Mouse (Mus musculus) monocyte, adult 2 months (primary cell): Measurements from ENCODE around the gene Cdc25b.

Experiments used
- DNase-seq, 2 experiments: peaks; one replicate each; pipeline ENCODE4 v3.0.0; 2022; ENCODE audit warnings: low spot score in 2 of 2, low read depth in 1 of 2

Cdc25b gene

GRCm38 (mm10) chr2:131159938-131160581 is 26.7 kb upstream of the Cdc25b start, which contains the start of gene 1700037H04Rik:
TSS of gene 1700037H04Rik (minus strand) at chr2:131160081.
- DNase-seq: peak; percentile 86 to 89

GRCm38 (mm10) chr2:131160671-131161111 is 26.1 kb upstream of the Cdc25b start:
- DNase-seq: peak in 1 of 2 experiments; percentile 8

GRCm38 (mm10) chr2:131163924-131164323 is 22.8 kb upstream of the Cdc25b start:
- DNase-seq: no peak

GRCm38 (mm10) chr2:131166172-131166571 is 20.6 kb upstream of the Cdc25b start:
- DNase-seq: no peak

GRCm38 (mm10) chr2:131167984-131168383 is 18.8 kb upstream of the Cdc25b start:
- DNase-seq: no peak

GRCm38 (mm10) chr2:131168914-131169313 is 17.8 kb upstream of the Cdc25b start:
- no peak for DNase-seq

GRCm38 (mm10) chr2:131170936-131171335 is 15.8 kb upstream of the Cdc25b start:
- no peak for DNase-seq

- DNase-seq: peak in 1 of 2 experiments; percentile 19
These were observed 15.2 kb upstream of the Cdc25b start for GRCm38 (mm10) chr2:131171401-131172104.

GRCm38 (mm10) chr2:131172322-131172721 is 14.4 kb upstream of the Cdc25b start:
- DNase-seq: no peak

GRCm38 (mm10) chr2:131174700-131175099 is 12.0 kb upstream of the Cdc25b start:
- DNase-seq: peak in 1 of 2 experiments; percentile 31

- DNase-seq: no peak
These were observed 11.3 kb upstream of the Cdc25b start for GRCm38 (mm10) chr2:131175286-131175944.

- DNase-seq: no peak
These were observed 10.8 kb upstream of the Cdc25b start for GRCm38 (mm10) chr2:131175945-131176309.

- no peak for DNase-seq
These were observed 10.3 kb upstream of the Cdc25b start for GRCm38 (mm10) chr2:131176491-131176890.

GRCm38 (mm10) chr2:131177932-131178331 is 8.8 kb upstream of the Cdc25b start:
- no peak for DNase-seq

GRCm38 (mm10) chr2:131178828-131179245 is 7.9 kb upstream of the Cdc25b start:
- no peak for DNase-seq

GRCm38 (mm10) chr2:131179246-131179886 is 7.4 kb upstream of the Cdc25b start:
- DNase-seq: peak in 1 of 2 experiments; percentile 19

GRCm38 (mm10) chr2:131179990-131180587 is 6.7 kb upstream of the Cdc25b start, which contains the start of gene Cenpb:
TSS of gene Cenpb (minus strand) at chr2:131180067.
- DNase-seq: peak in 1 of 2 experiments; percentile 72

- no peak for DNase-seq
These were observed 406 bp upstream of the Cdc25b start for GRCm38 (mm10) chr2:131186343-131186742.

GRCm38 (mm10) chr2:131187602-131187922 is 813 bp downstream of the Cdc25b start:
- DNase-seq: no peak

- DNase-seq: no peak
These were observed 1.6 kb downstream of the Cdc25b start for GRCm38 (mm10) chr2:131188311-131188710.
